Mouse (Mus musculus): Measurements from ENCODE around the gene Cd276.

Gene Cd276

DNA sequence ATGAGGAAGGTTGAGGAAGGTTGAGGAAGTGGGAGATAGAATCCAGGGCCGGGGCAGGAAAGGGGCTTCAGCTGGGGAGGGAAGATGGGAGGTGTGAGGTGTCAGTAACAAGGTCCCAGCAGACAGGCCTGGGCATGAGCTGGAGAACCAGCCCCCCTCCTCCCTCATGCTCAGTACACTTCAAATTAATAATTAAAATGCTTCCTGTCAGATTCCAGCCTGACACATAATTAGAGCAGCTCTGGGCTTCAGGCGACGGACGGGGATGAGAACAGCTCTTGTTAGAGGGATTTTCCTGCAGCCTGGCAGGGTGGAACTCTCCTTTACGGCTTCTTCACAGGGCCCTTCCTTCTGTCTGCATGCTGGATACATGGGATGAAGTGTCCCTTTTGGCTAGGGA lies 41.5 kb downstream of the Cd276 start:
- DNase-seq (ENCODE audit: low spot score in 2 of 2), result no peak

DNA sequence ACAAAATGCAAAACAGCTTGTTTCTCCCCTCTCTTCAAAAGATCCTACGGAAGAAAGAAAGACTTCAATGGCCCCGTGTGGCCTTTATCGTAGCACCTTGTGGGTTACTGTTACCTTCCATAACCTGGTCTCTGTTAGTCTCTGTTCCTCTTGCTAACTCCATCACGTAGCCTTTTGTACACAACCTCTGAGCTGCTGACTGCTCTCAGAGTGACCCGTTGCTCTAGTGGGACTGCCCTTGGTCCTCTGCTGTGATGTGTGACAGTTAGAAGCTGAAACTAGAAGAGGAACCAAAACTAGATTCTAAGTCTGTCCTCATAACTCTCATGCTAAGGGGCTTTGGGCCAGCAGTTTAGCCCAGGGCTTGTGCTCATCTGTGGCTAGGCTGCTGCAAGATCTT lies 44.8 kb downstream of the Cd276 start:
- no peak for DNase-seq (ENCODE audit: low spot score in 2 of 2)

DNA sequence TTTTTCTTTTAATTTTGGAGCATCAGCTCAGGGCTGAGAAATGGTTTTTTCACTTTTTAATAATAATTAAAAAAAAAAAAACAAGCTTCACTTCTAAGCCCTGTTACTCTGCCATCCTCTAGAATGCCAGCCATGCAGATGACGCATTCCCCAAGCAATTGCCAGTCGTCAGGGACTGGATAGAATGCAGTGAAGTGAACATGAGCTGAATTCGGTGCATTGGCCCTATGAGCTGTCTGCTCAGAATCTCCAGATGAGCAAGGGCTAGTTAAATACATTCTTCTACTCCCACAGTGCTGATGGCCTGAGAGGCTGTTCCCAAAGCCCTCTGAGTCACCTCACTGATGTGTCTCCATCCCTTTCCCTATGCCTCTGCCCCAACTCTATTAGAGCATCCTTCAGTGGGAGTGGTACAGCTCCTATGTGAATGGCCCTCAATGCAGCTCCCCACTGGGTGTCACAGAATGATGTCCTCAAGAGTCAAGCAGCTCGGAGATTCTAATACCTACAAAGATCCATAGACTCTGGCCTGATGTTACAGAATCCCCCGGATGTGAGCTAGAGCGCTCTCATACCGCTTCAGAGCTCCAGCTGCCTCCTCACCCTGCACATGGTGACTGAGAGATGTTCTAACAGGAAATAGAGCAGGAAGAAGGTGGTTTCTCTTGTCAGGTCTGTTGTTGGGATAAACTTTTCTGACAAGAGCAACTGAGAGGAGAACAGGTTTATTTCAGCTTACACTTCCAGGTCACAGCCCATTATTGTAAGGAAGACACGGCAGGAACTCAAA lies 47.8 kb downstream of the Cd276 start:
- no peak for DNase-seq (ENCODE audit: low spot score in 2 of 2)

DNA sequence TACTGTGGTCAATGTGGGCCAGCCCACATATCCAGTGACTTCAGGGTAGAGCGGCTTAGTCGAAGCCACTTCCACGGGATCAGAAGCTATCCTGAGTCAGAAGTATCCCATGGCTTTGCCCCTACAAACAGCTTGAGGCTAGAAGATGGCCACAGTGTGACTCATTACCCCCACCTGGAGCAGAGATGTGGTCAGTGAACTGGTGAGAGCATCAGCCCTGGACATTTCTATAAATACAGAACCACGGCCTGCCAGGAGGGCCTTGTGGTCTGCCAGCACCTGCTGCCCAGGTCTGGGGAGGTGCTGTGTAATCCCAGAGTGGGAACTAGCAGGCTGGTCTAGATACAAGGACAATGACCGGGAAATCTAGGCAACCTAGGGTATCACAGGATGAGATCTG lies 54.3 kb downstream of the Cd276 start:
- DNase-seq (ENCODE audit: low spot score in 2 of 2), result no peak

DNA sequence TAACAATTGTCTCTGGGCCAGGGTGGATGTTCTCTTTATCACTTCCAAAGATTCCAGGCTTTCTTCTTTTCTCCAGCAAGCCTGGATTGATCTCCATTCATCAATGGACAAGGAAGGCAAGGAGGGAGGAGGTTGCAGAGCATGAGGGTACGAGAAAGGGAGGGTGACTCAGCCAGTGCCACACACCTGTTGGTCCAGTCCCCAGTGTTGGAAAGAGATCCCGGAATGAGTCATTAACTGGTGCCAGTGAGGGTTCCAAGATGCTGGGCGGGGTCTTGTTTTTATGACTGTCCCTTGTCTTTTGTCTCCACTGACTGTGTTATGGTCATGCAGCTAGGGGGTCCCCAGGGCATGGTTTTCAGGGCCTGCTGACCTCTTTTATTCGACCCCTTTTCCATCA lies 57.3 kb downstream of the Cd276 start:
- no peak for DNase-seq (ENCODE audit: low spot score in 2 of 2)

DNA sequence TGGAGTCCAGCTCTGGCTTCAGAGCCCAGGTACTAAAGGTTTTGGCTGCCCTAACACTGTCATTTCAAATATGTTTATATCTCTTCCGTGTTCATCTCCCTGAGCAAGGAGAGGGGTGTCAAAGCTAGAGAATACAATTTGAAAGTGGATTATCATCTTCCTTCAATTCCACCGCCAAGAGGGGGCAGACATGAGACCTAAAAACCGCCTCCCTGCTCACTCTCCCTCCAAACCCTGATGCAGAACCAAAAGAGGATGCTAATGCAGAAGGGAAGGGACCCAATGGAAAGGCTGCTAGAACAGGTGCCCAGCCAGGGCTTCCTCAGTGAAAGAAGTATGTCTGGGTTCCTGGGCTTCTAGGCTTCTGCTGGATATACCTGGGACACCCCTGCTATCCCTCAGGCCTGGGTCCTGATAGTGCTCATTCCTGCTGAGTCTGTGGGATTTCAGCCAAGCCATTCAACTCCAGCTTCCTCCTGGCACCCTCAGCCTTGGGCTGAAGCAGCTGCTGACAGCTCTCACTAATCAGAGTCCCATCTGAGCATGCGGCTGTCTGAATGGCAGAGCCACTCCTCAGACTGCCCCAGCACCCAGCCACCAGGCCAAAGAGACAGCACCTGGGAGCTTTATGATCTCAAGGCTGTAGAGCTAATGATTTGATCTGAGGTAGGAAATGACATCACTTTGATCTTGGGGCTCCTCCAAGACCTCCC lies 58.6 kb downstream of the Cd276 start:
- no peak for DNase-seq (ENCODE audit: low spot score in 2 of 2)

DNA sequence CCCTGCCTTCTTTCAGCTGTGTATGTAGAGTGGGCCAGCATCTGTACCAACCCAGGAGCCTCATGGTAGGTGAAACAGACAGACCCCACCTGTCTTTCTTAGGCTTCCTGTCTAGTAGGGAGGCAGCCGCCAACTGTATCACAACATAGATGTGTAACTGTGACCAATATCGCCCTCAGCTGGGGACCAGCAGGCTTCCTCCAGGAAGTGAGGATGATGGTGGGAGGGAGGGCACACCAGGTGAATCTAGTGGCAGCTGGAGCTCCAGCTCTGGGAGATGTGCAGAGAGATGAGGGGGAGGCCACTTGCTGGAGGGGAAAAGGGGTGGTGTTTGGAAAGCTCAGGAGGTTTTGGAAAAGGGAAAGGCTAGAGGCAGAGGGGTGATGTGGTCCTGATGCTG lies 60.2 kb downstream of the Cd276 start:
- no peak for DNase-seq (ENCODE audit: low spot score in 2 of 2)

DNA sequence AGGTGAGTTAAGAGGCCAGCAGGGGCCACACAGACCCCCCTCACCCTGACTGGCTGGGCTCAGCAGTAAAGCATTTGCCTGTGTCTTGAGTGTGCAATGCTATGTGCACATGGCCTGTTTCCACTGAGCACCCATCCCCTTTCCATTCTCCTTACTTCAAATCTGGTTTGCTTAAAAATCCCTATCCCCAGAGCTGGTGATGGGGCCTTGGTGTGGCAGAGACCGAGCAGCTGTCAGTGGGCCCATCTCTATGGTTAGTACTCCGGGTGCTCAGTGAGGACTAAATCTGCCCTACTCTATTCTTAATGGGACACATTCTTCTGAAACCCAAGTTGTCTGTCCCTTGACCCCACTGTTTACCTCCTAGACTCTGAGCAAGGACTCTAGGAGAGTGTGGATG lies 64.8 kb downstream of the Cd276 start:
- no peak for DNase-seq (ENCODE audit: low spot score in 2 of 2)

DNA sequence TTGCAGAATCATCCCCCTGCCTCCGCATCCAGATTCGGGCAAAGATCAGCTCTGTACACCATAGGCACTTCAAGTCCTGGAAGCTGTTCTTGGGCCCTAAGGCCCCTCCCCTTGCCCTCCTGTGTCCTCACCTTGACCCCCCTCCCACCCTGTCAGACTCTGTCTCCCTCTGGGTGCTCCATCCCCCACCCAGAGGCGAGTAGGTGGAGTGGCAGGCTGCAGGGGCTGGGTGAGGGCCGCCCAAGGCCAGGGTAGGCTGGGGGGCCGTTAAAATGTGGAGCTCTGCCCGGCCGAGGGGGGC lies 65.4 kb downstream of the Cd276 start:
- no peak for DNase-seq (ENCODE audit: low spot score in 2 of 2)

DNA sequence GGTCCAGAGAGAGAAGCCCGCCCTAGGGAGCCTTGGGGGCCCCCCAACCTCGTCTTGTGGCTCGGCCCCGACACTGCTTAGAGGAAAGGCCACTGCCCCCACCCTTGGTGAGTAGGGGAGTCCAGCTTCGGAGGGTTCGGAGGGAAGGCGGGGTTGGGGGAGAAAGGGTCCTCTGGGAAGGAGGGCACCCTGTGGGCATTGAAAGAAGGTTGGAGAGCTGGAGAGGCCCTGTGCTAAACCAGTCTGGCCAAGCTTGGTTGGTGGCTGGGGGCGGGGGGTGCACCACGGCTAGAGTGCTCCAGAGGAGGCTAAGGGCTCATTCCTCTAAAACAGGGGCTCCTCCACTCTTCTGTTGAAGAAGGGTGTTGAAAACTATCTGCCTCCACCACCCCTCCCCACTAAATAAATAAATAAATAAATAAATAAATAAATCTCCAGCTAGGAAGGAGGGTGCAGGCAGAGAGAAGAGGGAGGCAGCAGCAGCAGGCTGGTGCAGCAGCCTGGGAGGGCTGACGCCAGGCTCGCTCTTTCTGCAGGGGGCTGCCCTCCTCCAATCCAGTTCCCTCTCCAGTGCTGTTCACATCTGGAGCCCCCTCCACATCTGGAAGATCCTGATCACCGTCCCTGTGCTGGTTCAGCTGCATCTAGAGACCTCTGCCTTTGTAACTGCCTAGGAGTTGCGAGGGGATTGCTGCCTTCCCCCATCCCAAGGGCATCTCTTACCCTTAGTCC lies 65.9 kb downstream of the Cd276 start:
- no peak for DNase-seq (ENCODE audit: low spot score in 2 of 2)

DNA sequence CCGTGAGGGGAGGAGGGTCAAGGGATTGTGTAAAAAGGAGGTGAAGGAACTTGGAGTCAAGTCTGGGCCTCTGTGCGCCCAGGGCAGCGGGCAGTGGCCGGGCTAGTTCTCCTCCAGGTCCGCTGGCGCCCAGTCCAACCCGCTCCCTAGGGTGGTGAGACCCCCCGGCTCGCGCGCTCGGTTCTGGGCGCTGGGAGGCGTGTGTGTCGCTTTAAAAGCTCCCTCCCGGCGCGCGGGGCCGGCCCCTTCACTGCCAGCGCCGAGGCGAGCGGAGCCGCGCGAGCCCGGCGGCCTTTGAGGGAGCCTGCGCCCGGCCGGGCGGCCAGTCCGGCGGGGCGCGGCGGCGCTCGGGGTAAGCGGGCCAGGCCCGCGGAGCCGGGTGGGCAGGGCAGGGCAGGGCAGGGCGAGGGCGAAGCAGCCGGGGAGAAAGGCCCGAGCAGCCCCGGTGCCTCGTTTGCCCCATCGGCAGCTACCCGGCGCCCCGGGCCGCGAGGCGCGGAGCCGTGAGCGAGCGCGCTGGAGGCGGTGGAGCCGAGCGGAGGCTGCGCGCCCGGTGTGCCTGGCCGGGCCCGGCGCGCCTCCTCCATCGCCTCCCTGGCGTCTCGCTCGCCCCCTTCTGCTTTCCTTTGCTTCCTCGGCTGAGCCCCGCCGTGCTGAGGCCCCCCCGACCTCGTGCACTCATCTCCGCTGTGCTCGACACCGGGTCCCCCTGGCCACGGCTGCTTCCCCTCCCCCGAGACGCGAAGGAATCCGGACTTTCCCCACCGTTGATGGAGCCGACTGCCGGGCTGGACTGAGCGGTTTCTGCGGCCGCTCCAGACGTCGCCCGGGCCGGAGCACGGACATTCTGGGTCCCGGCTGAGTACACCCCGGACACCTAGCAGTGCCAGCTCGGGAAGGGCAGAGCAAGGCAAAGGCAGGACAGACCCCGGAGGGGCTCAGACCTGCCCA lies 67.1 kb downstream of the Cd276 start, which contains the start of gene Insyn1:
Gene Insyn1, plus strand, starts transcription at position 753 of the 951 bp plus-strand sequence.
- no peak for DNase-seq (ENCODE audit: low spot score in 2 of 2)

DNA sequence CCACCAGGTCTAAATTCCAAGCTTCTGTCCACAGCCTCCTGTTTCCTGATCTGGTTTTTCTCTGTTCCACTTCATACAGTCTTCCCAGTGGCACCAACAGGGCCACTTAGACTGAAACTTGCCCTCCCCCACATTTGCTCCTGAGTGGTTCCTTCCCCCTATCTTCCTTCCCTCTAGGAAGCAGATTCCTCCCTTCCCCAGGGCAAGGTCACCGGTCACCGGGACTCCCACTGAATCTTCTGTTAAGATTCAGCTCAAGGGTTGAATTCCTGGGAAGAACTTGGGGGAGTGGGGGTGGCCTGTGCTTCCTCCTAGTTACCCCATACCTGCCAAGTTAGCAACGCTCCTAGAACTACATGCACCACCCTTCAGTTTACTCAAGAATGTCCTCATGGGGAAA lies 68.2 kb downstream of the Cd276 start:
- no peak for DNase-seq (ENCODE audit: low spot score in 2 of 2)
